Mouse (Mus musculus) embryonic facial prominence, embryonic 10.5 days (tissue): ENCODE data around the gene Ercc2. TPM values are rescaled to one million over a fixed set of nuclear protein-coding genes. Genes with fewer than 3 reads are reported as not detected.

Experiments used
- DNase-seq: peaks from one replicate; pipeline ENCODE4 v3.0.0-alpha.2; 2017; ENCODE audit warnings: low spot score
- H3K27ac ChIP-seq: fragments of 300-500 bp; sonication (generic); replicated peaks from 2 replicates; pipeline ENCODE4 v1.5.1; 2016; ENCODE audit warnings: mild to moderate bottlenecking
- H3K27me3 ChIP-seq: fragments of 300-500 bp; sonication (generic); replicated peaks from 2 replicates; pipeline ENCODE4 v1.6.1; 2016; ENCODE audit warnings: low read depth, mild to moderate bottlenecking; ENCODE audit not compliant: poor library complexity, severe bottlenecking
- H3K36me3 ChIP-seq: fragments of 300-500 bp; sonication (generic); replicated peaks from 2 replicates; pipeline ENCODE4 v1.6.1; 2016; ENCODE audit warnings: mild to moderate bottlenecking, moderate library complexity
- H3K4me1 ChIP-seq: fragments of 300-500 bp; sonication (generic); 2 replicates; pipeline ENCODE4 v1.6.1; 2016
- H3K4me3 ChIP-seq: fragments of 300-500 bp; sonication (generic); 2 replicates; pipeline ENCODE4 v1.5.1; 2016; ENCODE audit warnings: mild to moderate bottlenecking, moderate library complexity
- H3K9me3 ChIP-seq: fragments of 300-500 bp; sonication (generic); 2 replicates; pipeline ENCODE4 v1.6.1; 2016; ENCODE audit warnings: mild to moderate bottlenecking
- WGBS: fragments of 180-500 bp; shearing (Covaris S2); methylation state at CpG from one replicate; pipeline ENCODE4 v1.1.7; 2016; 5-methylcytosine and 5-hydroxymethylcytosine counted together
- polyA plus RNA-seq: library from polyadenylated mRNA; unstranded; fragments of >200 nt; fragmentation: Nextera tagmentation; extraction: Ambion mirVana; gene quantifications from 2 replicates; pipeline ENCODE4 v1.2.1, GENCODE M21; 2016

The Ercc2 gene
- polyA plus RNA-seq, 1 experiment from 2014 or later, result 28.8 TPM

GRCm38 (mm10) chr7:19420821-19421636, 39.2 kb downstream of the Ercc2 start:
- WGBS, result 13% methylated on average over 43 of the region's 43 CpGs
- peaks cover 14% of the 10 kb centered on the region for H3K36me3 ChIP-seq
- H3K27me3 ChIP-seq, result peaks cover 70% of the 10 kb centered on the region
- H3K4me1 ChIP-seq, result peaks cover 13% of the 10 kb centered on the region
- DNase-seq, result peak; percentile 89
- H3K27ac ChIP-seq, result no peak overlapping the region
- 0 out of 2 replicates have a peak, but pooled peaks cover 5% of the 10 kb centered on the region for H3K9me3 ChIP-seq
- peak overlapping the region; percentile 52 for H3K4me3 ChIP-seq

- Histone ChIP-seq H3K27me3 (peaks cover 50% of the 10 kb centered on the region), H3K4me1 (peaks cover 13% of the 10 kb centered on the region), H3K9me3 (0 out of 2 replicates have a peak, but pooled peaks cover 1% of the 10 kb centered on the region), H3K4me3 (no peak overlapping the region), H3K27ac (no peak overlapping the region), H3K36me3 (peaks cover 34% of the 10 kb centered on the region)
- WGBS, result 90% methylated on average over 3 of the region's 3 CpGs
- DNase-seq, result no peak
Measured at GRCm38 (mm10) chr7:19423083-19423482, 41.3 kb downstream of the Ercc2 start.

GRCm38 (mm10) chr7:19424051-19424450, 42.2 kb downstream of the Ercc2 start:
- no peaks in the 10 kb centered on the region for H3K9me3 ChIP-seq
- DNase-seq, result no peak
- H3K27me3 ChIP-seq, result peaks cover 40% of the 10 kb centered on the region
- H3K27ac ChIP-seq, result no peak overlapping the region
- peaks cover 44% of the 10 kb centered on the region for H3K36me3 ChIP-seq
- WGBS, result 62% methylated on average over 4 of the region's 4 CpGs
- H3K4me1 ChIP-seq, result peaks cover 13% of the 10 kb centered on the region
- H3K4me3 ChIP-seq, result no peak overlapping the region

GRCm38 (mm10) chr7:19426349-19426748, 44.5 kb downstream of the Ercc2 start:
- no peak for DNase-seq
- WGBS, result 71% methylated on average over 6 of the region's 6 CpGs
- Histone ChIP-seq H3K27me3 (peaks cover 17% of the 10 kb centered on the region), H3K36me3 (peaks cover 67% of the 10 kb centered on the region), H3K9me3 (no peaks in the 10 kb centered on the region), H3K4me3 (no peak overlapping the region), H3K4me1 (peaks cover 3% of the 10 kb centered on the region), H3K27ac (no peak overlapping the region)

GRCm38 (mm10) chr7:19426888-19427287, 45.1 kb downstream of the Ercc2 start:
- Histone ChIP-seq H3K27ac (no peak overlapping the region), H3K27me3 (peaks cover 12% of the 10 kb centered on the region), H3K9me3 (no peaks in the 10 kb centered on the region), H3K36me3 (peaks cover 72% of the 10 kb centered on the region), H3K4me1 (no peaks in the 10 kb centered on the region), H3K4me3 (no peak overlapping the region)
- 89% methylated on average over 6 of the region's 6 CpGs for WGBS
- no peak for DNase-seq

GRCm38 (mm10) chr7:19427999-19428650, 46.3 kb downstream of the Ercc2 start:
- Histone ChIP-seq H3K27me3 (peaks cover under 1% of the 10 kb centered on the region), H3K9me3 (peaks cover 10% of the 10 kb centered on the region), H3K27ac (no peak overlapping the region), H3K36me3 (peaks cover 85% of the 10 kb centered on the region), H3K4me1 (no peaks in the 10 kb centered on the region), H3K4me3 (no peak overlapping the region)
- no peak for DNase-seq
- 69% methylated on average over 15 of the region's 15 CpGs for WGBS

- Histone ChIP-seq H3K36me3 (peaks cover 100% of the 10 kb centered on the region), H3K27me3 (no peaks in the 10 kb centered on the region), H3K4me1 (no peaks in the 10 kb centered on the region), H3K4me3 (no peak overlapping the region), H3K9me3 (peaks cover 13% of the 10 kb centered on the region), H3K27ac (no peak overlapping the region)
- WGBS, result 76% methylated on average over 8 of the region's 8 CpGs
- DNase-seq, result no peak
Measured at GRCm38 (mm10) chr7:19429726-19430125, 47.9 kb downstream of the Ercc2 start.

- Histone ChIP-seq H3K4me3 (no peak overlapping the region), H3K9me3 (peaks cover 13% of the 10 kb centered on the region), H3K27me3 (no peaks in the 10 kb centered on the region), H3K36me3 (peaks cover 100% of the 10 kb centered on the region), H3K4me1 (no peaks in the 10 kb centered on the region), H3K27ac (no peak overlapping the region)
- no peak for DNase-seq
- 93% methylated on average over 6 of the region's 6 CpGs for WGBS
Measured at GRCm38 (mm10) chr7:19430402-19430801, 48.6 kb downstream of the Ercc2 start.

GRCm38 (mm10) chr7:19432475-19432874, 50.7 kb downstream of the Ercc2 start:
- peaks cover 13% of the 10 kb centered on the region for H3K9me3 ChIP-seq
- H3K36me3 ChIP-seq, result peaks cover 100% of the 10 kb centered on the region
- no peak overlapping the region for H3K4me3 ChIP-seq
- H3K27me3 ChIP-seq, result no peaks in the 10 kb centered on the region
- H3K27ac ChIP-seq, result no peak overlapping the region
- WGBS, result 95% methylated on average over 2 of the region's 2 CpGs
- no peak for DNase-seq
- H3K4me1 ChIP-seq, result no peaks in the 10 kb centered on the region

GRCm38 (mm10) chr7:19436276-19436675, 54.5 kb downstream of the Ercc2 start:
- no peak overlapping the region for H3K27ac ChIP-seq
- H3K36me3 ChIP-seq, result peaks cover 98% of the 10 kb centered on the region
- peaks cover 13% of the 10 kb centered on the region for H3K9me3 ChIP-seq
- 93% methylated on average over 2 of the region's 2 CpGs for WGBS
- H3K4me1 ChIP-seq, result no peaks in the 10 kb centered on the region
- no peaks in the 10 kb centered on the region for H3K27me3 ChIP-seq
- no peak for DNase-seq
- H3K4me3 ChIP-seq, result no peak overlapping the region

GRCm38 (mm10) chr7:19437048-19437447, 55.2 kb downstream of the Ercc2 start:
- Histone ChIP-seq H3K36me3 (peaks cover 98% of the 10 kb centered on the region), H3K27ac (no peak overlapping the region), H3K27me3 (no peaks in the 10 kb centered on the region), H3K4me3 (no peak overlapping the region), H3K9me3 (peaks cover 13% of the 10 kb centered on the region), H3K4me1 (no peaks in the 10 kb centered on the region)
- no peak for DNase-seq
- WGBS, result 79% methylated on average over 9 of the region's 9 CpGs

- Histone ChIP-seq H3K4me1 (no peaks in the 10 kb centered on the region), H3K9me3 (no peaks in the 10 kb centered on the region), H3K36me3 (peaks cover 94% of the 10 kb centered on the region), H3K4me3 (no peak overlapping the region), H3K27me3 (no peaks in the 10 kb centered on the region), H3K27ac (no peak overlapping the region)
- WGBS, result 90% methylated on average over 9 of the region's 9 CpGs
- no peak for DNase-seq
Measured at GRCm38 (mm10) chr7:19441448-19442091, 59.8 kb downstream of the Ercc2 start.
